Mouse (Mus musculus) stomach, embryonic 14.5 days (tissue): ENCODE measurements at regions not wholly inside any gene's neighbourhood (a gene's known extent, or its start where the extent isn't known, plus 50 kb on each side); places are given as distances from the start of the nearest gene placed in this dataset.

Experiments
- ATAC-seq: fragments of 200-750 bp; cut with Nextera tagmentation; 2 replicates; pipeline ENCODE4 v1.8.0; 2017; ENCODE audit warnings: low read depth, moderate TSS enrichment; ENCODE audit not compliant: insufficient number of reproducible peaks, insufficient read depth, low FRiP score
- H3K27ac ChIP-seq: fragments of 300-500 bp; sonication (generic); 2 replicates; pipeline ENCODE4 v1.5.1; 2014; ENCODE audit warnings: mild to moderate bottlenecking, low read length, moderate library complexity, mixed read lengths
- H3K27me3 ChIP-seq: fragments of 300-500 bp; sonication (generic); 2 replicates; pipeline ENCODE4 v1.6.1; 2014; ENCODE audit warnings: low read length, control low read depth, mixed read lengths; ENCODE audit not compliant: control insufficient read depth, insufficient read depth
- H3K36me3 ChIP-seq: fragments of 300-500 bp; sonication (generic); 2 replicates; pipeline ENCODE4 v1.6.1; 2014; ENCODE audit warnings: mild to moderate bottlenecking, control low read depth, low read length, moderate library complexity, mixed read lengths; ENCODE audit not compliant: control insufficient read depth, insufficient read depth
- H3K4me1 ChIP-seq: fragments of 300-500 bp; sonication (generic); 2 replicates; pipeline ENCODE4 v1.6.1; 2014; ENCODE audit warnings: low read length, control low read depth, mixed read lengths; ENCODE audit not compliant: control insufficient read depth, insufficient read depth
- H3K4me2 ChIP-seq: fragments of 300-500 bp; sonication (generic); replicated peaks from 2 replicates; pipeline ENCODE4 v1.6.1; 2014; ENCODE audit warnings: low read depth, low read length, control low read depth
- H3K4me3 ChIP-seq: fragments of 300-500 bp; sonication (generic); 2 replicates; pipeline ENCODE4 v1.5.1; 2014; ENCODE audit warnings: low read depth, low read length, control low read depth
- H3K9ac ChIP-seq: fragments of 300-500 bp; sonication (generic); replicated peaks from 2 replicates; pipeline ENCODE4 v1.6.1; 2014; ENCODE audit warnings: low read depth, mild to moderate bottlenecking, control low read depth, low read length, moderate library complexity, mixed read lengths
- H3K9me3 ChIP-seq: fragments of 300-500 bp; sonication (generic); 2 replicates; pipeline ENCODE4 v1.6.1; 2016; ENCODE audit warnings: low read depth, low read length, control low read depth; ENCODE audit not compliant: control insufficient read depth
- WGBS: fragments of 180-500 bp; shearing (Covaris S2); extraction: QIAGEN DNeasy Blood & Tissue Kit; methylation state at CpG from one replicate; pipeline ENCODE4 v1.1.7; 2014; 5-methylcytosine and 5-hydroxymethylcytosine counted together

DNA sequence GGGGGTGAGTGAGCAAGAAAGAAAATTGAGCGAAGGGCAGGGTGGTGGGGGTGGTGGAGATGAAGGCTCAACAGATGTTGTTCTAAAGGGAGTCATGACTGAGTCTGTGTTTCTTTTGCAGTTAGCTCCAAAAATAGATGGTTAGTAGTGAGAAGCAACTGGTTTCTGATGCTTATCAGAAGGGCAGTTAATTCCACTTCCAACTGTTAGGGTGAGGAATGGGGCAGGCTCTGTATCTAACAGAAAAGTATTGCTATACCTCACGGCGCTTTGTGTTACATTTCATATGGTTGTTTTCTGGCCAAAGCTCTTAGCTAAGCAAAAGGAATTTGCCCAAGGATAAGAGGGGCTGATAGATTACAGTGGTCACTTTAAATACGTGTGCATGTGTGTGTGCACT, 120.3 kb downstream of the Slc30a10 start:
- no peak for ATAC-seq
- Histone ChIP-seq H3K9ac (no peak overlapping the region), H3K36me3 (no peaks in the 10 kb centered on the region), H3K4me2 (no peak overlapping the region), H3K27me3 (no peaks in the 10 kb centered on the region), H3K4me1 (no peaks in the 10 kb centered on the region), H3K4me3 (no peak overlapping the region), H3K9me3 (no peaks in the 10 kb centered on the region), H3K27ac (no peak overlapping the region)
- 60% methylated on average over 4 of the region's 4 CpGs for WGBS

GRCm38 (mm10) chr1:185579824-185580223, 125.2 kb downstream of the Slc30a10 start:
- Histone ChIP-seq H3K9me3 (no peaks in the 10 kb centered on the region), H3K4me2 (no peak overlapping the region), H3K27ac (no peak overlapping the region), H3K27me3 (no peaks in the 10 kb centered on the region), H3K4me1 (no peaks in the 10 kb centered on the region), H3K36me3 (no peaks in the 10 kb centered on the region), H3K4me3 (no peak overlapping the region), H3K9ac (no peak overlapping the region)
- ATAC-seq: no peak
- WGBS: 73% methylated on average over 1 of the region's 1 CpGs

DNA sequence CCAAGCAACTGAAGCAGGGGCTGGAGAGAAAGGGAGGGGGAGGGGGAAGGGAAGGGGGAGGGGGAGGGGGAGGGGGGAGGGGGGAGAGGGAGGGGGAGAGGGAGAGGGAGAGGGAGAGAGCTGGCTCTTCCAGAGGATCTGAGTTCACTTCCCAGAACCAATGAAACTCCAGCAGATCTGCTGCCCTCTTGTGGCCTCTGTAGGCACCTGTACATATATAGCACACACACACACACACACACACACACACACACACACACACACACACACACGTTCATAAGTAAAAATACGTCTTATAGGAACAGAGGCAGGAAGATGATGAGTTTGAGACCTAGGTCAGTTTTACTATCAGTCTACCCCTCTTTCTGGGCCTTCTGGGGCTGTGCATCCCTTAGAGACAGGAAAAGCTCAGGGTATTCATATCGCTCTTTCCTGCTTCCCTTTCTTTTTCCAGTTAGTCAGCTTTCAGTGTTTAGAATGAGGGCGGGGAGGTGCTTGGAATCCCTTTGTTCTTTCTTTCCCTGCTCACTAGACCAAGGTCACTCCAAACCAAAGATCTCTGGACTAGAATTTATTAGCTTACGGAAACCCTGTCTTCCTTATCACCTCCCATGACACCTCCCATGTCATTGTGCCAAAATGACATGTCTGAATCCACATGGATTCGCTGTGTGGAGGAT, 130.7 kb downstream of the Slc30a10 start:
- WGBS: 85% methylated on average over 6 of the region's 6 CpGs

GRCm38 (mm10) chr1:185587671-185588347, 133.2 kb downstream of the Slc30a10 start:
- no peak overlapping the region for H3K9ac ChIP-seq
- no peaks in the 10 kb centered on the region for H3K36me3 ChIP-seq
- no peak overlapping the region for H3K4me2 ChIP-seq
- H3K4me1 ChIP-seq: peaks cover 10% of the 10 kb centered on the region; the same call in 1 of the 2 replicates
- no peak for ATAC-seq
- H3K27me3 ChIP-seq: no peaks in the 10 kb centered on the region
- 49% methylated on average over 13 of the region's 13 CpGs for WGBS
- H3K4me3 ChIP-seq: no peak overlapping the region
- no peak overlapping the region for H3K27ac ChIP-seq
- no peaks in the 10 kb centered on the region for H3K9me3 ChIP-seq

More for the DNA sequence above, 130.7 kb downstream of the Slc30a10 start:
- Histone ChIP-seq H3K4me1 (peaks cover 10% of the 10 kb centered on the region; the same call in 1 of the 2 replicates), H3K27ac (no peak overlapping the region), H3K4me2 (no peak overlapping the region), H3K36me3 (no peaks in the 10 kb centered on the region), H3K9ac (no peak overlapping the region), H3K9me3 (no peaks in the 10 kb centered on the region), H3K27me3 (no peaks in the 10 kb centered on the region), H3K4me3 (no peak overlapping the region)
- no peak for ATAC-seq

DNA sequence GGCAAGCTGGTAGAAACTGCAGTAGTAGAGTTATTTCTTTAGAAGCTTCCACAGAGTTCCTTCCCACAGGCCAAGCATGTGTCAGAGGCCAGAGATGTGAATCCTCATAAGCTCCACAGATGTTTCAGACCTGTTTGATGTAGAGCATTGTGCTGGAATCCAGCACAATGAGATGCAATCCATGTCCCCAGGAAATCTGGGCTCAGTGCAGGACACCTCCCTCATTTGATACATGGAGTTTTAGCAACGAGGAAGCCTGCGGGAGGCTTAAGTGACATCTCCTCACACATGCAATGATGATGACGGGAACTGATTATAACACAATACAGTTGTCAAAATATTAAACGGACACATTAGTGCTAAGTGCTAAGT, 133.7 kb downstream of the Slc30a10 start:
- peaks cover 10% of the 10 kb centered on the region; the same call in 1 of the 2 replicates for H3K4me1 ChIP-seq
- H3K4me3 ChIP-seq: no peak overlapping the region
- no peaks in the 10 kb centered on the region for H3K36me3 ChIP-seq
- no peaks in the 10 kb centered on the region for H3K27me3 ChIP-seq
- WGBS: 75% methylated on average over 4 of the region's 4 CpGs
- no peak overlapping the region for H3K9ac ChIP-seq
- no peak for ATAC-seq
- no peaks in the 10 kb centered on the region for H3K9me3 ChIP-seq
- H3K27ac ChIP-seq: no peak overlapping the region
- no peak overlapping the region for H3K4me2 ChIP-seq

- H3K9ac ChIP-seq: no peak overlapping the region
- H3K4me3 ChIP-seq: no peak overlapping the region
- H3K27me3 ChIP-seq: no peaks in the 10 kb centered on the region
- H3K9me3 ChIP-seq: no peaks in the 10 kb centered on the region
- no peak overlapping the region for H3K4me2 ChIP-seq
- H3K4me1 ChIP-seq: no peaks in the 10 kb centered on the region
- H3K36me3 ChIP-seq: no peaks in the 10 kb centered on the region
- WGBS: 62% methylated on average over 5 of the region's 5 CpGs
- no peak for ATAC-seq
- no peak overlapping the region for H3K27ac ChIP-seq
Measured at GRCm38 (mm10) chr1:185596815-185597214, 142.2 kb downstream of the Slc30a10 start.

GRCm38 (mm10) chr1:185598514-185598913, 143.9 kb downstream of the Slc30a10 start:
- no peaks in the 10 kb centered on the region for H3K36me3 ChIP-seq
- no peaks in the 10 kb centered on the region for H3K27me3 ChIP-seq
- H3K9me3 ChIP-seq: no peaks in the 10 kb centered on the region
- no peak overlapping the region for H3K27ac ChIP-seq
- no peak for ATAC-seq
- 80% methylated on average over 7 of the region's 7 CpGs for WGBS
- H3K4me2 ChIP-seq: no peak overlapping the region
- H3K9ac ChIP-seq: no peak overlapping the region
- no peak overlapping the region for H3K4me3 ChIP-seq
- H3K4me1 ChIP-seq: no peaks in the 10 kb centered on the region

- no peak overlapping the region for H3K4me3 ChIP-seq
- 82% methylated on average over 1 of the region's 1 CpGs for WGBS
- H3K27me3 ChIP-seq: no peaks in the 10 kb centered on the region
- H3K9ac ChIP-seq: no peak overlapping the region
- ATAC-seq: no peak
- no peaks in the 10 kb centered on the region for H3K9me3 ChIP-seq
- H3K36me3 ChIP-seq: no peaks in the 10 kb centered on the region
- H3K4me1 ChIP-seq: no peaks in the 10 kb centered on the region
- no peak overlapping the region for H3K4me2 ChIP-seq
- no peak overlapping the region for H3K27ac ChIP-seq
Measured at GRCm38 (mm10) chr1:185601166-185601565, 146.5 kb downstream of the Slc30a10 start.
